Mouse (Mus musculus): ENCODE data around the gene Fbxo44. TPM values are rescaled to one million over a fixed set of nuclear protein-coding genes. Genes with fewer than 3 reads are reported as not detected.

Gene Fbxo44
- total and polyA plus RNA-seq, 3 experiments: 2.3 to 6.2 TPM; not detected in 1

DNA sequence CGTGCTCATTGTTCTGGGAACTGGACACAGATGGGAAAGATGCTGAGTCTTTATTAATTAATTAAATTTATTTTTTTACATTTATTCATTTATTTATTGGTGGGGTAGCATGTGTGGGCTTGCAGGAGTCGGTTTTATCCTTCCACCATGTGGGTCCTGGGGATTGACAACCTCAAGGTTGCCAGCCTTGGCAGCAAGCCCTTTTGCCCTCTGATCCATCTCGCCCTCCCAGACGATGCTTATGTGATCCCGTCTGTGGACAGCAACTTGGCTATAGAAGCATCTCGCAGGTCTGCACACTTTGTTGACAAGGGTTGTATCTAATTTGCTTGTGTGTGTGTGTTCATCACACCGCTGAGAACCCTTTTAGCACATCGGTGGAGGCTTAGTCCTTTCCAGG, 22.8 kb downstream of the Fbxo44 start:
- Histone ChIP-seq H3K4me3 (ENCODE audit: control insufficient read depth in 1 of 2, insufficient read depth in 1 of 2, low read depth in 2 of 2, low read length in 2 of 2) (no peak overlapping the region), H3K9me3 (replicated peaks; ENCODE audit: insufficient read depth, low read length) (no peaks in the 10 kb centered on the region), H3K79me2 (ENCODE audit: control insufficient read depth, insufficient read depth, low read length, poor library complexity) (no peaks in the 10 kb centered on the region; the same call in 1 of the 2 replicates), H3K36me3 (ENCODE audit: control insufficient read depth in 1 of 2, insufficient read depth in 2 of 2, low read length in 2 of 2) (peaks cover 0 to 7% of the 10 kb centered on the region in 2 experiments; a peak in 2 of 4 replicates), H3K27me3 (ENCODE audit: control insufficient read depth in 1 of 2, insufficient read depth in 2 of 2, low read length in 2 of 2) (no peaks in the 10 kb centered on the region; a peak in 1 of 4 replicates), H3K27ac (ENCODE audit: control insufficient read depth, low read depth, low read length) (no peak overlapping the region), H3K4me1 (ENCODE audit: control insufficient read depth in 1 of 2, insufficient read depth in 2 of 2, low read length in 2 of 2) (peaks cover 5 to 11% of the 10 kb centered on the region in 2 experiments; a peak in 3 of 4 replicates), H3K9ac (ENCODE audit: control insufficient read depth, low read depth, low read length, poor library complexity, severe bottlenecking) (no peak overlapping the region)
- DNase-seq (ENCODE audit: low read depth, low spot score): no peak
- TF ChIP-seq SIN3A (IDR thresholded peaks at IDR 0.05; ENCODE audit: low read length): no peak
- TF ChIP-seq RAD21 (IDR thresholded peaks at IDR 0.05; ENCODE audit: low read depth, low read length): no peak
- TF ChIP-seq HCFC1 (IDR thresholded peaks at IDR 0.05; ENCODE audit: low read depth, low read length): no peak
- no peak for TF ChIP-seq MYB (IDR thresholded peaks at IDR 0.05; ENCODE audit: low read depth, low read length)
- no peak for TF ChIP-seq SMC3 (IDR thresholded peaks at IDR 0.05; ENCODE audit: low read depth, low read length)
- no peak for TF ChIP-seq MXI1 (IDR thresholded peaks at IDR 0.05; ENCODE audit: low read depth, low read length)

DNA sequence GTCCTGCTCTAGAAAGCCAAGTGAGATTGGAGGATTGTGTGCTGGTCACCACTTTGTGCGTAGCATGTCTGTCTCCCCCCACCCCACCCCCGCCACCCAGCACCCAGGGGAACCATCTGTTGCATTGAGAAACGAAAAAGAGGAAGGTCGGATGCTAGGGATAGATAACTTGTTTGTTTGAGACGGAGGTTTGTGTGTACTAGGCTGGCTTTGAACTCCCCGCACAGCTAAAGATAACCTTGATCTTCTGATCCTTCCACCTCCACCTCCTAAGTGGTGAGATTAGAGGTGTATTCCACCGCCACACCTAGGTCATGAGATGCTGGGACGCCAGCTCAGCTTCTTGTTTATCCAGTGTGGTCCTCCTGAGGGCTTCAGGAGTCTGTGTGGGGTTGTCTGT, 25.3 kb downstream of the Fbxo44 start:
- Histone ChIP-seq H3K27ac (ENCODE audit: control insufficient read depth, low read depth, low read length) (no peak overlapping the region), H3K4me1 (ENCODE audit: control insufficient read depth in 1 of 2, insufficient read depth in 2 of 2, low read length in 2 of 2) (peaks cover 5 to 11% of the 10 kb centered on the region in 2 experiments; a peak in 3 of 4 replicates), H3K4me3 (ENCODE audit: control insufficient read depth in 1 of 2, insufficient read depth in 1 of 2, low read depth in 2 of 2, low read length in 2 of 2) (no peak overlapping the region), H3K9ac (ENCODE audit: control insufficient read depth, low read depth, low read length, poor library complexity, severe bottlenecking) (no peak overlapping the region), H3K27me3 (ENCODE audit: control insufficient read depth in 1 of 2, insufficient read depth in 2 of 2, low read length in 2 of 2) (no peaks in the 10 kb centered on the region; a peak in 1 of 4 replicates), H3K79me2 (ENCODE audit: control insufficient read depth, insufficient read depth, low read length, poor library complexity) (no peaks in the 10 kb centered on the region), H3K36me3 (ENCODE audit: control insufficient read depth in 1 of 2, insufficient read depth in 2 of 2, low read length in 2 of 2) (peaks cover 0 to 7% of the 10 kb centered on the region in 2 experiments; a peak in 2 of 4 replicates), H3K9me3 (replicated peaks; ENCODE audit: insufficient read depth, low read length) (no peaks in the 10 kb centered on the region)
- TF ChIP-seq EP300 (IDR thresholded peaks at IDR 0.05; ENCODE audit: low read depth in 1 of 2, low read length in 2 of 2) (peak; percentile 36 to 60), ZMIZ1 (IDR thresholded peaks at IDR 0.05; ENCODE audit: low read depth, low read length) (no peak), RCOR1 (IDR thresholded peaks at IDR 0.05; ENCODE audit: low read depth, low read length) (no peak), GABPA (IDR thresholded peaks at IDR 0.05; ENCODE audit: low read depth, low read length) (no peak), MEF2A (IDR thresholded peaks at IDR 0.05; ENCODE audit: extremely low read depth, insufficient replicate concordance, low read depth, low read length, poor library complexity, severe bottlenecking) (no peak), RAD21 (IDR thresholded peaks at IDR 0.05; ENCODE audit: low read depth, low read length) (no peak), JUND (IDR thresholded peaks at IDR 0.05; ENCODE audit: low read depth, low read length) (no peak), POLR2AphosphoS5 (IDR thresholded peaks at IDR 0.05; ENCODE audit: borderline replicate concordance, low read depth, low read length) (no peak), ZC3H11A (IDR thresholded peaks at IDR 0.05; ENCODE audit: low read depth, low read length) (no peak), ETS1 (IDR thresholded peaks at IDR 0.05; ENCODE audit: low read depth, low read length) (peak; percentile 28; the same call in 1 of the 2 replicates), MXI1 (IDR thresholded peaks at IDR 0.05; ENCODE audit: low read depth, low read length) (no peak), E2F4 (IDR thresholded peaks at IDR 0.05; ENCODE audit: borderline replicate concordance, low read depth, low read length) (no peak), GATA1 (IDR thresholded peaks at IDR 0.05; ENCODE audit: low read depth, low read length) (peak; percentile 60), CHD1 (IDR thresholded peaks at IDR 0.05; ENCODE audit: low read depth, low read length) (no peak), NRF1 (IDR thresholded peaks at IDR 0.05; ENCODE audit: insufficient read depth, low read depth, low read length, poor library complexity, severe bottlenecking) (no peak)
- DNase-seq (ENCODE audit: low read depth, low spot score): peak; percentile 72
